Mouse (Mus musculus) mouse trophoblast stem cell (cell line): Measurements from ENCODE around the gene Zfp536.

ENCODE experiments used
- in situ Hi-C, 2 experiments: fragments of 300-500 bp; cut with MseI, MboI; formaldehyde crosslinking; loops; 2 replicates in 1 of 2; 3 replicates in 1 of 2; pipeline ENCODE4 v1.15.1; 2025

The Zfp536 gene

GRCm38 (mm10) chr7:37690606-37691005, 82.8 kb downstream of the Zfp536 start:
- in situ Hi-C loops: no loop called here

- in situ Hi-C loops: no loop called here
These were observed 83.7 kb downstream of the Zfp536 start for GRCm38 (mm10) chr7:37689561-37690305.

- in situ Hi-C loops: no loop called here
These were observed 84.3 kb downstream of the Zfp536 start for GRCm38 (mm10) chr7:37689107-37689511.

- in situ Hi-C loops: no loop called here
These were observed 87.1 kb downstream of the Zfp536 start for GRCm38 (mm10) chr7:37686366-37686765.

GRCm38 (mm10) chr7:37685247-37685646, 88.2 kb downstream of the Zfp536 start:
- in situ Hi-C loops: no loop called here

- in situ Hi-C loops: no loop called here
These were observed 92.1 kb downstream of the Zfp536 start for GRCm38 (mm10) chr7:37681335-37681734.

- in situ Hi-C loops: no loop called here
These were observed 109.6 kb downstream of the Zfp536 start for GRCm38 (mm10) chr7:37663676-37664365.

- in situ Hi-C loops: no loop called here
These were observed 124.8 kb downstream of the Zfp536 start for GRCm38 (mm10) chr7:37648671-37649070.

GRCm38 (mm10) chr7:37647917-37648615, 125.4 kb downstream of the Zfp536 start:
- in situ Hi-C loops: no loop called here

- in situ Hi-C loops: no loop called here
These were observed 133.6 kb downstream of the Zfp536 start for GRCm38 (mm10) chr7:37639740-37640397.

GRCm38 (mm10) chr7:37634812-37635211, 138.6 kb downstream of the Zfp536 start:
- in situ Hi-C loops: no loop called here

GRCm38 (mm10) chr7:37630410-37630809, 143.0 kb downstream of the Zfp536 start:
- in situ Hi-C loops: no loop called here

- in situ Hi-C loops: no loop called here
These were observed 145.4 kb downstream of the Zfp536 start for GRCm38 (mm10) chr7:37627897-37628510.

GRCm38 (mm10) chr7:37625758-37626157, 147.7 kb downstream of the Zfp536 start:
- in situ Hi-C loops: no loop called here

GRCm38 (mm10) chr7:37624759-37625340, 148.6 kb downstream of the Zfp536 start:
- in situ Hi-C loops: no loop called here

GRCm38 (mm10) chr7:37623903-37624758, 149.3 kb downstream of the Zfp536 start:
- in situ Hi-C loops: no loop called here

GRCm38 (mm10) chr7:37619254-37619653, 154.2 kb downstream of the Zfp536 start:
- in situ Hi-C loops: no loop called here

- in situ Hi-C loops: no loop called here
These were observed 155.6 kb downstream of the Zfp536 start for GRCm38 (mm10) chr7:37617880-37618279.

GRCm38 (mm10) chr7:37615932-37616331, 157.5 kb downstream of the Zfp536 start:
- in situ Hi-C loops: no loop called here

- in situ Hi-C loops: no loop called here
These were observed 159.1 kb downstream of the Zfp536 start for GRCm38 (mm10) chr7:37614381-37614780.
